Mouse (Mus musculus): ENCODE measurements around the gene Celf5. TPM values are rescaled to one million over a fixed set of nuclear protein-coding genes. Genes with fewer than 3 reads are reported as not detected.
A peak's percentile ranks its signal among the peaks of the same experiment; 100 is the strongest.

Gene Celf5
- polyA plus RNA-seq, 1 experiment from 2014 or later = 0.19 TPM

DNA sequence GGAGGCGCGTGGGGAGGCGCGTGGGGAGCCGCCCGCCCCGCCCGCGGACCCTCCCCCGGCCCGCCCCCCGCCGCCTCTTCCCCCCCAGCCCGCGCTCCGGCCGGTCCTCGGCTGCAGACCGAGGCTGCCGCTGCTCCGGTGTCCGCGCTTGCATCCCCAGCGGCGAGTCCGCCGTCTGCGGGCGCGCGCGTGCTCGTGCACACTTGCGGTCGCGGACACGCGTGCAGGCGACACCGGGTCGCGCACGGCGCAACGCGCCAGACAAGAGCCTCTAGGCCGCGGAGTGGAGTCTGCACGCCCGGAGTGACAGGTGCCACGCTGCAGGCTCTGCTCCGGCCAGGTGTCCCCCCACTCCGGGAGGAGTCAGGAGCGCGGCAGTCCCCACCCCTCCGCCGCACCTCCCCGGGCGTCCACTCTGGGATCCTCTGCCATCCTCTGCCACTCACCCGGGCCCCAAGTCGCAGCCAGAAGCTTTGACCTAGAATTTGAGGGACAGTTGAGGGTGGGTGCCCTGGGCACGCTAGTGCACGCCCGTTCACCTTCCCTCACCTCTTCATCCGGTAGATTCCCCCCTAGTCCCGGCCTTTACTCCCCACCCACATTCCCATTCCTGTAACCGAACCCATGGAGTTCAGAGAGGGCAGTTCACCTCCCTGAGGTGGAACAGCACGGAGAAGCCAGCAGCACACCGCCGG lies 51.5 kb downstream of the Celf5 start:
- ATAC-seq (replicated peaks; ENCODE audit: insufficient number of reproducible peaks, low FRiP score, low TSS enrichment) = no peak
- H3K9ac ChIP-seq (ENCODE audit: low read depth, low read length) = peak overlapping the region; percentile 72
- peak overlapping the region; percentile 68 for H3K4me3 ChIP-seq (ENCODE audit: low read depth, low read length)
- no peaks in the 10 kb centered on the region for H3K36me3 ChIP-seq (ENCODE audit: control insufficient read depth, insufficient read depth, low read length)
- H3K4me2 ChIP-seq = peak overlapping the region; percentile 97
- H3K4me1 ChIP-seq (ENCODE audit: control insufficient read depth, insufficient read depth, low read length) = peaks cover 27% of the 10 kb centered on the region
- 2% methylated on average over 48 of the region's 70 CpGs for WGBS (ENCODE audit: insufficient replicate concordance)
- peak overlapping the region; percentile 58 for H3K27ac ChIP-seq (ENCODE audit: low read depth, low read length)
- H3K9me3 ChIP-seq (replicated peaks; ENCODE audit: control insufficient read depth, low read length) = no peaks in the 10 kb centered on the region
- peaks cover 16% of the 10 kb centered on the region for H3K27me3 ChIP-seq (ENCODE audit: control insufficient read depth, insufficient read depth, low read length)

DNA sequence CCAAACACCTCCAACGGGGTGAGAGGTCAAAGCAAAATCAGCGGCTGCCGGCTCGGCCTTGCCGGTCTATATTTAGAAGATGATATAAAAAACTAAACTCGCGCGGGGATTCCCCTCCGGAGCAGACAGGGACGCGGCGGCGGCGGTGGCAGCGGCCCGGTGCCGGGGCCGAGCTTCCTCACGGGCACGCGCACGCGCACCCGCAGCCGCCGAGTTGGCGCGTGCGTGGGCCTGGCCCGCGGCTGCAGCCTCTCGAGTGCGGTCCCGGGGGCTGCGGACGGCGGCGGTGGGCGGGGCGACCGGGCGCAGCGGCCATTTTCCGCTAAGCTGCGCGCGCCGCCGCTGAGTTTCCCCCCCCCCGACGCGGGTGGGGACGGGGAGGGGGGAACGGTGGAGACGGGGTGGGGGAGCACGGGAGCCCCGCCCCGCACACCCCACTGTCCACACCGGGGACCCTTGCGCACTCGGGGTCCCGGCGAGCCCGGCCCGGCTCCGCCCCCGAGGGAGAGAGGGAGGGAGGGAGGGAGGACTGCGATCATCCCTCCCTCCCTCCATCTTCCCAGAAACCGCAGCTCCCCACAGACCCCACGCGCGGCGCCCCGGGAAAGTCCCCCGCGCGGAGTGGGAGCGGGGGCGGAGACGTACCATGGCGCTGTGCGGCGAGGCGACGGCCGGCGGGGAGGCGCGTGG lies 52.2 kb downstream of the Celf5 start:
- Histone ChIP-seq H3K9me3 (replicated peaks; ENCODE audit: control insufficient read depth, low read length) (no peaks in the 10 kb centered on the region), H3K4me2 (peak overlapping the region; percentile 97), H3K27ac (ENCODE audit: low read depth, low read length) (peak overlapping the region; percentile 58), H3K4me1 (ENCODE audit: control insufficient read depth, insufficient read depth, low read length) (peaks cover 31% of the 10 kb centered on the region), H3K36me3 (ENCODE audit: control insufficient read depth, insufficient read depth, low read length) (no peaks in the 10 kb centered on the region), H3K4me3 (ENCODE audit: low read depth, low read length) (peak overlapping the region; percentile 68), H3K9ac (ENCODE audit: low read depth, low read length) (peak overlapping the region; percentile 72), H3K27me3 (ENCODE audit: control insufficient read depth, insufficient read depth, low read length) (peaks cover 20% of the 10 kb centered on the region)
- under 1% methylated on average over 57 of the region's 89 CpGs for WGBS (ENCODE audit: insufficient replicate concordance)
- ATAC-seq (replicated peaks; ENCODE audit: insufficient number of reproducible peaks, low FRiP score, low TSS enrichment) = peak; percentile 19; the same call in 1 of the 2 replicates

GRCm38 (mm10) chr10:81429605-81430061 lies 52.9 kb downstream of the Celf5 start:
- Histone ChIP-seq H3K4me2 (peak overlapping the region; percentile 97), H3K36me3 (ENCODE audit: control insufficient read depth, insufficient read depth, low read length) (no peaks in the 10 kb centered on the region), H3K4me1 (ENCODE audit: control insufficient read depth, insufficient read depth, low read length) (peaks cover 34% of the 10 kb centered on the region), H3K27me3 (ENCODE audit: control insufficient read depth, insufficient read depth, low read length) (peaks cover 22% of the 10 kb centered on the region), H3K27ac (ENCODE audit: low read depth, low read length) (peak overlapping the region; percentile 58), H3K9me3 (replicated peaks; ENCODE audit: control insufficient read depth, low read length) (no peaks in the 10 kb centered on the region), H3K9ac (ENCODE audit: low read depth, low read length) (peak overlapping the region; percentile 72), H3K4me3 (ENCODE audit: low read depth, low read length) (peak overlapping the region; percentile 68)
- peak; percentile 19 for ATAC-seq (replicated peaks; ENCODE audit: insufficient number of reproducible peaks, low FRiP score, low TSS enrichment)
- WGBS (ENCODE audit: insufficient replicate concordance) = under 1% methylated on average over 20 of the region's 20 CpGs

GRCm38 (mm10) chr10:81429092-81429491 lies 53.4 kb downstream of the Celf5 start:
- Histone ChIP-seq H3K9ac (ENCODE audit: low read depth, low read length) (no peak overlapping the region), H3K4me2 (peak overlapping the region; percentile 97), H3K27me3 (ENCODE audit: control insufficient read depth, insufficient read depth, low read length) (peaks cover 22% of the 10 kb centered on the region), H3K36me3 (ENCODE audit: control insufficient read depth, insufficient read depth, low read length) (no peaks in the 10 kb centered on the region), H3K27ac (ENCODE audit: low read depth, low read length) (no peak overlapping the region), H3K4me3 (ENCODE audit: low read depth, low read length) (peak overlapping the region; percentile 68; the same call in 1 of the 2 replicates), H3K4me1 (ENCODE audit: control insufficient read depth, insufficient read depth, low read length) (peaks cover 38% of the 10 kb centered on the region), H3K9me3 (replicated peaks; ENCODE audit: control insufficient read depth, low read length) (no peaks in the 10 kb centered on the region)
- WGBS (ENCODE audit: insufficient replicate concordance) = 29% methylated on average over 2 of the region's 2 CpGs
- no peak for ATAC-seq (replicated peaks; ENCODE audit: insufficient number of reproducible peaks, low FRiP score, low TSS enrichment)

GRCm38 (mm10) chr10:81428507-81428870 lies 54.0 kb downstream of the Celf5 start:
- no peak overlapping the region for H3K4me3 ChIP-seq (ENCODE audit: low read depth, low read length)
- H3K27me3 ChIP-seq (ENCODE audit: control insufficient read depth, insufficient read depth, low read length) = peaks cover 22% of the 10 kb centered on the region
- H3K4me2 ChIP-seq = no peak overlapping the region
- peaks cover 40% of the 10 kb centered on the region for H3K4me1 ChIP-seq (ENCODE audit: control insufficient read depth, insufficient read depth, low read length)
- no peaks in the 10 kb centered on the region for H3K36me3 ChIP-seq (ENCODE audit: control insufficient read depth, insufficient read depth, low read length)
- H3K27ac ChIP-seq (ENCODE audit: low read depth, low read length) = no peak overlapping the region
- no peak for ATAC-seq (replicated peaks; ENCODE audit: insufficient number of reproducible peaks, low FRiP score, low TSS enrichment)
- no peak overlapping the region for H3K9ac ChIP-seq (ENCODE audit: low read depth, low read length)
- no peaks in the 10 kb centered on the region for H3K9me3 ChIP-seq (replicated peaks; ENCODE audit: control insufficient read depth, low read length)
- WGBS (ENCODE audit: insufficient replicate concordance) = 83% methylated on average over 7 of the region's 7 CpGs

- H3K4me1 ChIP-seq (ENCODE audit: control insufficient read depth, insufficient read depth, low read length) = peaks cover 36% of the 10 kb centered on the region
- 77% methylated on average over 8 of the region's 8 CpGs for WGBS (ENCODE audit: insufficient replicate concordance)
- H3K4me2 ChIP-seq = no peak overlapping the region
- no peak overlapping the region for H3K9ac ChIP-seq (ENCODE audit: low read depth, low read length)
- H3K27me3 ChIP-seq (ENCODE audit: control insufficient read depth, insufficient read depth, low read length) = peaks cover 22% of the 10 kb centered on the region
- H3K36me3 ChIP-seq (ENCODE audit: control insufficient read depth, insufficient read depth, low read length) = no peaks in the 10 kb centered on the region
- no peak overlapping the region for H3K4me3 ChIP-seq (ENCODE audit: low read depth, low read length)
- ATAC-seq (replicated peaks; ENCODE audit: insufficient number of reproducible peaks, low FRiP score, low TSS enrichment) = no peak
- no peak overlapping the region for H3K27ac ChIP-seq (ENCODE audit: low read depth, low read length)
- H3K9me3 ChIP-seq (replicated peaks; ENCODE audit: control insufficient read depth, low read length) = no peaks in the 10 kb centered on the region
Measured at GRCm38 (mm10) chr10:81427804-81428506, 54.6 kb downstream of the Celf5 start.

- Histone ChIP-seq H3K9ac (ENCODE audit: low read depth, low read length) (peak overlapping the region; percentile 74; the same call in 1 of the 2 replicates), H3K4me3 (ENCODE audit: low read depth, low read length) (peak overlapping the region; percentile 62)
- 34% methylated on average over 3 of the region's 3 CpGs for WGBS (ENCODE audit: insufficient replicate concordance)
Measured at GRCm38 (mm10) chr10:81427327-81427726, 55.2 kb downstream of the Celf5 start.

GRCm38 (mm10) chr10:81426897-81427296 lies 55.6 kb downstream of the Celf5 start:
- Histone ChIP-seq H3K27me3 (ENCODE audit: control insufficient read depth, insufficient read depth, low read length) (peaks cover 19% of the 10 kb centered on the region), H3K4me2 (peak overlapping the region; percentile 83), H3K4me1 (ENCODE audit: control insufficient read depth, insufficient read depth, low read length) (peaks cover 36% of the 10 kb centered on the region)

More at GRCm38 (mm10) chr10:81427327-81427726, 55.2 kb downstream of the Celf5 start:
- Histone ChIP-seq H3K27ac (ENCODE audit: low read depth, low read length) (no peak overlapping the region), H3K4me1 (ENCODE audit: control insufficient read depth, insufficient read depth, low read length) (peaks cover 36% of the 10 kb centered on the region), H3K36me3 (ENCODE audit: control insufficient read depth, insufficient read depth, low read length) (no peaks in the 10 kb centered on the region), H3K27me3 (ENCODE audit: control insufficient read depth, insufficient read depth, low read length) (peaks cover 20% of the 10 kb centered on the region), H3K9me3 (replicated peaks; ENCODE audit: control insufficient read depth, low read length) (no peaks in the 10 kb centered on the region), H3K4me2 (peak overlapping the region; percentile 83)
- no peak for ATAC-seq (replicated peaks; ENCODE audit: insufficient number of reproducible peaks, low FRiP score, low TSS enrichment)

More at GRCm38 (mm10) chr10:81426897-81427296, 55.6 kb downstream of the Celf5 start:
- Histone ChIP-seq H3K4me3 (ENCODE audit: low read depth, low read length) (peak overlapping the region; percentile 62), H3K9me3 (replicated peaks; ENCODE audit: control insufficient read depth, low read length) (no peaks in the 10 kb centered on the region), H3K36me3 (ENCODE audit: control insufficient read depth, insufficient read depth, low read length) (no peaks in the 10 kb centered on the region), H3K27ac (ENCODE audit: low read depth, low read length) (no peak overlapping the region), H3K9ac (ENCODE audit: low read depth, low read length) (peak overlapping the region; percentile 74)
- 1% methylated on average over 27 of the region's 38 CpGs for WGBS (ENCODE audit: insufficient replicate concordance)
- ATAC-seq (replicated peaks; ENCODE audit: insufficient number of reproducible peaks, low FRiP score, low TSS enrichment) = no peak
